Mouse (Mus musculus) regulatory T cell (primary cell): ENCODE data around the gene BC004004.
"Not testable (repeated sequence)": the region's sequence is repeated elsewhere in the genome, so short reads cannot be mapped to it uniquely, and the experiment has no call there.

ENCODE experiments used
- in situ Hi-C: fragments of 300-600 bp; cut with MboI, MseI; formaldehyde crosslinking; loops from one replicate; pipeline ENCODE4 v1.15.1; 2025; ENCODE audit warnings: high pct_unique_total_duplicates

BC004004 gene

GRCm38 (mm10) chr17:29268682-29269348 is at the start of gene BC004004:
TSS of gene BC004004 (plus strand) at chr17:29268788.
- in situ Hi-C loops = no loop called here

- in situ Hi-C loops = no loop called here
These were observed 48.0 kb upstream of the BC004004 start for GRCm38 (mm10) chr17:29220631-29221030.

GRCm38 (mm10) chr17:29231109-29231508 is 37.5 kb upstream of the BC004004 start:
- in situ Hi-C loops = no loop called here

GRCm38 (mm10) chr17:29236111-29236510 is 32.5 kb upstream of the BC004004 start:
- in situ Hi-C loops = no loop called here

GRCm38 (mm10) chr17:29237267-29237771 is 31.3 kb upstream of the BC004004 start:
- in situ Hi-C loops = no loop called here

GRCm38 (mm10) chr17:29237772-29238420 is 30.7 kb upstream of the BC004004 start, which contains the start of gene Cpne5:
TSS of gene Cpne5 (minus strand) at chr17:29238167.
- in situ Hi-C loops = no loop called here

GRCm38 (mm10) chr17:29238421-29238945 is 30.1 kb upstream of the BC004004 start:
- in situ Hi-C loops = no loop called here

GRCm38 (mm10) chr17:29244912-29245311 is 23.7 kb upstream of the BC004004 start:
- in situ Hi-C loops = loop anchor here (5.0 to 10.0 kb wide), 3 partner anchors 60 to 198 kb away; no protein-coding TSS in a partner anchor

GRCm38 (mm10) chr17:29245725-29246124 is 22.9 kb upstream of the BC004004 start:
- in situ Hi-C loops = loop anchor here (5.0 to 10.0 kb wide), 2 partner anchors 61 to 198 kb away; no protein-coding TSS in a partner anchor

- in situ Hi-C loops = loop anchor here (5.0 to 10.0 kb wide), 2 partner anchors 62 to 199 kb away; no protein-coding TSS in a partner anchor
These were observed 22.0 kb upstream of the BC004004 start for GRCm38 (mm10) chr17:29246602-29247001.

- in situ Hi-C loops = loop anchor here (5.0 to 10.0 kb wide), 2 partner anchors 63 to 201 kb away; no protein-coding TSS in a partner anchor
These were observed 20.7 kb upstream of the BC004004 start for GRCm38 (mm10) chr17:29247881-29248280.

GRCm38 (mm10) chr17:29249512-29249911 is 19.1 kb upstream of the BC004004 start:
- in situ Hi-C loops = loop anchor here (5.0 to 10.0 kb wide), 2 partner anchors 65 to 202 kb away; no protein-coding TSS in a partner anchor

- in situ Hi-C loops = not testable (repeated sequence)
These were observed 17.6 kb upstream of the BC004004 start for GRCm38 (mm10) chr17:29251006-29251405.

GRCm38 (mm10) chr17:29251608-29252390 is 16.8 kb upstream of the BC004004 start:
- in situ Hi-C loops = no loop called here

GRCm38 (mm10) chr17:29253236-29253635 is 15.4 kb upstream of the BC004004 start:
- in situ Hi-C loops = no loop called here

GRCm38 (mm10) chr17:29253684-29254083 is 14.9 kb upstream of the BC004004 start:
- in situ Hi-C loops = no loop called here

GRCm38 (mm10) chr17:29254784-29255183 is 13.8 kb upstream of the BC004004 start:
- in situ Hi-C loops = not testable (repeated sequence)

- in situ Hi-C loops = no loop called here
These were observed 12.1 kb upstream of the BC004004 start for GRCm38 (mm10) chr17:29256507-29256906.

- in situ Hi-C loops = no loop called here
These were observed 11.5 kb upstream of the BC004004 start for GRCm38 (mm10) chr17:29257001-29257511.

- in situ Hi-C loops = no loop called here
These were observed 10.5 kb upstream of the BC004004 start for GRCm38 (mm10) chr17:29258025-29258558.

- in situ Hi-C loops = no loop called here
These were observed 9.7 kb upstream of the BC004004 start for GRCm38 (mm10) chr17:29258921-29259320.
